Mouse (Mus musculus) neural tube, embryonic 13.5 days (tissue): ENCODE results near the gene Cbwd1. TPM values are rescaled to one million over a fixed set of nuclear protein-coding genes. Genes with fewer than 3 reads are reported as not detected.

Experiments used
- ATAC-seq: fragments of 200-750 bp; cut with Nextera tagmentation; 2 replicates; pipeline ENCODE4 v1.8.0; 2017; ENCODE audit warnings: low read depth, mild to moderate bottlenecking, moderate TSS enrichment, moderate library complexity
- H3K27ac ChIP-seq: fragments of 300-500 bp; sonication (generic); replicated peaks from 2 replicates; pipeline ENCODE4 v1.5.1; 2015; ENCODE audit warnings: moderate library complexity, mild to moderate bottlenecking, inconsistent platforms
- H3K27me3 ChIP-seq: fragments of 300-500 bp; sonication (generic); 2 replicates; pipeline ENCODE4 v1.6.1; 2015; ENCODE audit warnings: mild to moderate bottlenecking, inconsistent platforms
- H3K36me3 ChIP-seq: fragments of 300-500 bp; sonication (generic); 2 replicates; pipeline ENCODE4 v1.6.1; 2015; ENCODE audit warnings: mild to moderate bottlenecking, inconsistent platforms
- H3K4me1 ChIP-seq: fragments of 300-500 bp; sonication (generic); replicated peaks from 2 replicates; pipeline ENCODE4 v1.6.1; 2015; ENCODE audit warnings: inconsistent platforms
- H3K4me2 ChIP-seq: fragments of 300-500 bp; sonication (generic); 2 replicates; pipeline ENCODE4 v1.6.1; 2015; ENCODE audit warnings: inconsistent platforms, mild to moderate bottlenecking, moderate library complexity
- H3K4me3 ChIP-seq: fragments of 300-500 bp; sonication (generic); 2 replicates; pipeline ENCODE4 v1.5.1; 2015; ENCODE audit warnings: mild to moderate bottlenecking, inconsistent platforms
- H3K9ac ChIP-seq: fragments of 300-500 bp; sonication (generic); 2 replicates; pipeline ENCODE4 v1.6.1; 2015; ENCODE audit warnings: moderate library complexity, mild to moderate bottlenecking, inconsistent platforms
- H3K9me3 ChIP-seq: fragments of 300-500 bp; sonication (generic); 2 replicates; pipeline ENCODE4 v1.6.1; 2016; ENCODE audit warnings: inconsistent platforms
- WGBS: fragments of 180-500 bp; shearing (Covaris S2); methylation state at CpG from one replicate; pipeline ENCODE4 v1.1.7; 2015; 5-methylcytosine and 5-hydroxymethylcytosine counted together
- polyA plus RNA-seq: library from polyadenylated mRNA; unstranded; fragments of >200 nt; fragmentation: Nextera tagmentation; extraction: Ambion mirVana; gene quantifications from 2 replicates; pipeline ENCODE4 v1.2.1, GENCODE M21; 2015

Gene Cbwd1
- 16.6 and 19.9 TPM in 2 replicates for polyA plus RNA-seq

GRCm38 (mm10) chr19:24961172-24961962 lies at the start of gene Cbwd1:
Gene Cbwd1 (minus strand): TSS chr19:24961610.
- Histone ChIP-seq H3K27me3 (no peaks in the 10 kb centered on the region), H3K27ac (no peak within 1 kb of the TSS)

GRCm38 (mm10) chr19:25008509-25008908 lies 47.1 kb upstream of the Cbwd1 start:
- 82% methylated on average over 2 of the region's 2 CpGs for WGBS
- Histone ChIP-seq H3K9me3 (no peaks in the 10 kb centered on the region), H3K4me3 (no peak overlapping the region), H3K4me1 (peaks cover 4% of the 10 kb centered on the region; the same call in 1 of the 2 replicates), H3K27ac (no peak overlapping the region), H3K4me2 (no peak overlapping the region), H3K9ac (no peak overlapping the region), H3K36me3 (no peaks in the 10 kb centered on the region), H3K27me3 (no peaks in the 10 kb centered on the region)
- ATAC-seq: no peak

More at GRCm38 (mm10) chr19:24961172-24961962, at the start of gene Cbwd1:
- WGBS: under 1% methylated on average over 36 of the region's 36 CpGs
- H3K4me1 ChIP-seq: peaks cover 17% of the 10 kb centered on the region
- no peaks in the 10 kb centered on the region for H3K9me3 ChIP-seq
- ATAC-seq: peak; percentile 99
- H3K4me3 ChIP-seq: peak within 1 kb of the TSS; percentile 64
- H3K36me3 ChIP-seq: peaks cover under 1% of the 10 kb centered on the region
- peak within 1 kb of the TSS; percentile 78 for H3K9ac ChIP-seq
- H3K4me2 ChIP-seq: peak within 1 kb of the TSS; percentile 69

GRCm38 (mm10) chr19:25006686-25007085 lies 45.3 kb upstream of the Cbwd1 start:
- H3K4me2 ChIP-seq: no peak overlapping the region
- H3K27me3 ChIP-seq: peaks cover 17% of the 10 kb centered on the region
- H3K36me3 ChIP-seq: no peaks in the 10 kb centered on the region
- no peak overlapping the region for H3K27ac ChIP-seq
- no peaks in the 10 kb centered on the region for H3K9me3 ChIP-seq
- peaks cover 4% of the 10 kb centered on the region; the same call in 1 of the 2 replicates for H3K4me1 ChIP-seq
- no peak overlapping the region for H3K9ac ChIP-seq
- 83% methylated on average over 1 of the region's 1 CpGs for WGBS
- ATAC-seq: no peak
- no peak overlapping the region for H3K4me3 ChIP-seq

GRCm38 (mm10) chr19:25003810-25004209 lies 42.4 kb upstream of the Cbwd1 start:
- Histone ChIP-seq H3K4me2 (no peak overlapping the region), H3K4me3 (no peak overlapping the region), H3K4me1 (peaks cover 15% of the 10 kb centered on the region), H3K9ac (no peak overlapping the region), H3K9me3 (no peaks in the 10 kb centered on the region), H3K27ac (no peak overlapping the region), H3K27me3 (peaks cover 46% of the 10 kb centered on the region), H3K36me3 (no peaks in the 10 kb centered on the region)
- 68% methylated on average over 4 of the region's 4 CpGs for WGBS
- ATAC-seq: no peak

- Histone ChIP-seq H3K27ac (no peak overlapping the region), H3K36me3 (no peaks in the 10 kb centered on the region), H3K4me2 (no peak overlapping the region), H3K4me3 (no peak overlapping the region), H3K9me3 (no peaks in the 10 kb centered on the region), H3K9ac (no peak overlapping the region), H3K4me1 (peaks cover 15% of the 10 kb centered on the region), H3K27me3 (peaks cover 56% of the 10 kb centered on the region)
- WGBS: 72% methylated on average over 3 of the region's 3 CpGs
- no peak for ATAC-seq
Observed at GRCm38 (mm10) chr19:25002828-25003227, 41.4 kb upstream of the Cbwd1 start.

- H3K9me3 ChIP-seq: no peaks in the 10 kb centered on the region
- H3K4me1 ChIP-seq: peaks cover 15% of the 10 kb centered on the region
- no peak overlapping the region for H3K9ac ChIP-seq
- H3K27ac ChIP-seq: no peak overlapping the region
- H3K27me3 ChIP-seq: peaks cover 64% of the 10 kb centered on the region
- WGBS: 92% methylated on average over 6 of the region's 6 CpGs
- no peak overlapping the region for H3K4me2 ChIP-seq
- H3K4me3 ChIP-seq: no peak overlapping the region
- no peaks in the 10 kb centered on the region for H3K36me3 ChIP-seq
- no peak for ATAC-seq
Observed at GRCm38 (mm10) chr19:25002032-25002431, 40.6 kb upstream of the Cbwd1 start.

GRCm38 (mm10) chr19:25000153-25000552 lies 38.7 kb upstream of the Cbwd1 start:
- Histone ChIP-seq H3K36me3 (no peaks in the 10 kb centered on the region), H3K27me3 (peaks cover 76% of the 10 kb centered on the region), H3K4me2 (peak overlapping the region; percentile 97), H3K9me3 (no peaks in the 10 kb centered on the region), H3K4me3 (peak overlapping the region; percentile 66), H3K9ac (no peak overlapping the region), H3K4me1 (peaks cover 15% of the 10 kb centered on the region), H3K27ac (no peak overlapping the region)
- 37% methylated on average over 9 of the region's 9 CpGs for WGBS
- ATAC-seq: no peak

- WGBS: under 1% methylated on average over 104 of the region's 109 CpGs
Observed at GRCm38 (mm10) chr19:24999201-24999886, 37.9 kb upstream of the Cbwd1 start, which contains the start of gene Dock8. Gene Dock8 (plus strand): TSS chr19:24999534.

GRCm38 (mm10) chr19:24998561-24998960 lies 37.2 kb upstream of the Cbwd1 start:
- Histone ChIP-seq H3K27ac (no peak overlapping the region), H3K4me1 (peaks cover 12% of the 10 kb centered on the region), H3K36me3 (no peaks in the 10 kb centered on the region), H3K4me3 (peak overlapping the region; percentile 66; the same call in 1 of the 2 replicates), H3K9me3 (no peaks in the 10 kb centered on the region), H3K9ac (no peak overlapping the region), H3K27me3 (peaks cover 76% of the 10 kb centered on the region), H3K4me2 (peak overlapping the region; percentile 97; the same call in 1 of the 2 replicates)
- 75% methylated on average over 5 of the region's 5 CpGs for WGBS
- no peak for ATAC-seq

More at GRCm38 (mm10) chr19:24999201-24999886, 37.9 kb upstream of the Cbwd1 start, which contains the start of gene Dock8:
- H3K27me3 ChIP-seq: peaks cover 76% of the 10 kb centered on the region
- H3K9ac ChIP-seq: peak within 1 kb of the TSS; percentile 63
- ATAC-seq: peak; percentile 43; the same call in 1 of the 2 replicates
- peaks cover 15% of the 10 kb centered on the region for H3K4me1 ChIP-seq
- H3K4me3 ChIP-seq: peak within 1 kb of the TSS; percentile 66
- no peak within 1 kb of the TSS for H3K27ac ChIP-seq
- H3K4me2 ChIP-seq: peak within 1 kb of the TSS; percentile 97
- H3K9me3 ChIP-seq: no peaks in the 10 kb centered on the region
- H3K36me3 ChIP-seq: no peaks in the 10 kb centered on the region

- Histone ChIP-seq H3K4me3 (no peak overlapping the region), H3K9me3 (no peaks in the 10 kb centered on the region), H3K27ac (no peak overlapping the region), H3K9ac (no peak overlapping the region), H3K4me2 (no peak overlapping the region), H3K36me3 (no peaks in the 10 kb centered on the region), H3K4me1 (peaks cover 12% of the 10 kb centered on the region), H3K27me3 (peaks cover 62% of the 10 kb centered on the region)
- WGBS: 67% methylated on average over 12 of the region's 12 CpGs
- no peak for ATAC-seq
Observed at GRCm38 (mm10) chr19:24996815-24997704, 35.6 kb upstream of the Cbwd1 start.

GRCm38 (mm10) chr19:24994900-24995299 lies 33.5 kb upstream of the Cbwd1 start:
- ATAC-seq: no peak
- no peaks in the 10 kb centered on the region for H3K36me3 ChIP-seq
- H3K27me3 ChIP-seq: peaks cover 41% of the 10 kb centered on the region
- 44% methylated on average over 8 of the region's 8 CpGs for WGBS
- no peak overlapping the region for H3K4me2 ChIP-seq
- H3K27ac ChIP-seq: no peak overlapping the region
- H3K4me1 ChIP-seq: peaks cover 8% of the 10 kb centered on the region
- no peak overlapping the region for H3K9ac ChIP-seq
- no peak overlapping the region for H3K4me3 ChIP-seq
- no peaks in the 10 kb centered on the region for H3K9me3 ChIP-seq
